Mouse (Mus musculus): ENCODE data around the gene Nup54.

GRCm38 (mm10) chr5:92442914-92443313 is 7.9 kb upstream of the Nup54 start:
- no peak for TF ChIP-seq CTCF (IDR thresholded peaks at IDR 0.05; ENCODE audit: control insufficient read depth, insufficient read depth, insufficient read length)
- TF ChIP-seq CEBPB (IDR thresholded peaks at IDR 0.05; ENCODE audit: low read depth) = no peak
- no peak for TF ChIP-seq MAX (IDR thresholded peaks at IDR 0.05)
- no peak for TF ChIP-seq MYOG (IDR thresholded peaks at IDR 0.05; ENCODE audit: control insufficient read depth, extremely low read depth, insufficient read length)
- no peak for TF ChIP-seq USF1 (IDR thresholded peaks at IDR 0.05; ENCODE audit: low read depth)
- TF ChIP-seq MYOD1 (IDR thresholded peaks at IDR 0.05; ENCODE audit: control insufficient read depth, insufficient read length, low read depth) = no peak
